Mouse (Mus musculus): ENCODE results near the gene Tsfm. TPM values are rescaled to one million over a fixed set of nuclear protein-coding genes. Genes with fewer than 3 reads are reported as not detected.
A peak's percentile ranks its signal among the peaks of the same experiment; 100 is the strongest.

Tsfm gene
- polyA plus RNA-seq, 1 experiment from 2014 or later = 85.0 TPM

- 34% methylated on average over 5 of the region's 5 CpGs for WGBS
- H3K27me3 ChIP-seq (ENCODE audit: control insufficient read depth, insufficient read depth, low read length) = peaks cover 54% of the 10 kb centered on the region
Observed at GRCm38 (mm10) chr10:127047954-127048353, 17.3 kb upstream of the Tsfm start, which contains the start of gene Cyp27b1. Cyp27b1 (plus strand) TSS chr10:127048250.

DNA sequence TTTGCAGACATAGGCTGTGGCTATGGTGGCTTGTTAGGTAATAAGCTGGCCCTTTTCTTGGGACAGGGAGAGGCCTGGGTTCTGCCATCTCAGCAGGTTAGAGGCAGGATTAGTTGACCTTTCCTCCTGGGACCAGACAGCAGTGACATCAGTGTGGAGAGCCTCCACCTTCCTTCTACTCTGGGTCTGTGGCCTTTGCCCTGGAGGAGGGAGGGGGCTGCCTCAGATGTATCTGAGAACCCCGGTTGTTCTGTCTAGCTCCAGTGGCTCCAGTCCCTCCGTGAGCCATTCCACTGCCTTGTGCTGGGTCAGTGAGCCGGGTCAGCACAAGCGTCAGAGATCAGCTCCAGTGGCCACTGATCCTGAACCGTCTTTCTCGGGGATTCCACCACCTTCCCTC is 12.5 kb upstream of the Tsfm start:
- H3K4me3 ChIP-seq (ENCODE audit: control insufficient read depth in 1 of 2, insufficient read depth in 1 of 2, low read depth in 1 of 2, low read length in 2 of 2) = no peak overlapping the region
- no peak for ATAC-seq (ENCODE audit: insufficient number of reproducible peaks, insufficient read depth, low FRiP score, low read depth)
- H3K27ac ChIP-seq (replicated peaks in 1 of 2; ENCODE audit: control insufficient read depth in 1 of 2, insufficient read depth in 1 of 2, low read depth in 2 of 2, low read length in 2 of 2) = no peak overlapping the region
- peaks cover 22% of the 10 kb centered on the region for H3K36me3 ChIP-seq (ENCODE audit: control insufficient read depth, insufficient read depth, low read length)
- peaks cover 0 to 6% of the 10 kb centered on the region in 2 experiments; a peak in 3 of 4 replicates for H3K4me1 ChIP-seq (ENCODE audit: control insufficient read depth in 2 of 2, insufficient read depth in 2 of 2, low read length in 2 of 2)
- H3K4me2 ChIP-seq (ENCODE audit: low read length) = no peak overlapping the region
- peaks cover 17% of the 10 kb centered on the region for H3K27me3 ChIP-seq (ENCODE audit: control insufficient read depth, insufficient read depth, low read length)
- H3K9ac ChIP-seq (ENCODE audit: low read length) = no peak overlapping the region
- 81% methylated on average over 6 of the region's 6 CpGs for WGBS
- no peaks in the 10 kb centered on the region for H3K9me3 ChIP-seq (ENCODE audit: control insufficient read depth, low read length)

More at GRCm38 (mm10) chr10:127047954-127048353, 17.3 kb upstream of the Tsfm start, which contains the start of gene Cyp27b1:
- ATAC-seq (ENCODE audit: insufficient number of reproducible peaks, insufficient read depth, low FRiP score, low read depth) = no peak
- peaks cover 22% of the 10 kb centered on the region for H3K36me3 ChIP-seq (ENCODE audit: control insufficient read depth, insufficient read depth, low read length)
- peak within 1 kb of the TSS in 1 of 2 experiments; percentile 12; a peak in 2 of 4 replicates for H3K4me3 ChIP-seq (ENCODE audit: control insufficient read depth in 1 of 2, insufficient read depth in 1 of 2, low read depth in 1 of 2, low read length in 2 of 2)
- H3K9me3 ChIP-seq (ENCODE audit: control insufficient read depth, low read length) = no peaks in the 10 kb centered on the region
- no peak within 1 kb of the TSS for H3K9ac ChIP-seq (ENCODE audit: low read length)
- no peak within 1 kb of the TSS for H3K27ac ChIP-seq (replicated peaks in 1 of 2; ENCODE audit: control insufficient read depth in 1 of 2, insufficient read depth in 1 of 2, low read depth in 2 of 2, low read length in 2 of 2)
- H3K4me2 ChIP-seq (ENCODE audit: low read length) = peak within 1 kb of the TSS; percentile 47
- peaks cover 6 to 8% of the 10 kb centered on the region in 2 experiments; a peak in 3 of 4 replicates for H3K4me1 ChIP-seq (ENCODE audit: control insufficient read depth in 2 of 2, insufficient read depth in 2 of 2, low read length in 2 of 2)

DNA sequence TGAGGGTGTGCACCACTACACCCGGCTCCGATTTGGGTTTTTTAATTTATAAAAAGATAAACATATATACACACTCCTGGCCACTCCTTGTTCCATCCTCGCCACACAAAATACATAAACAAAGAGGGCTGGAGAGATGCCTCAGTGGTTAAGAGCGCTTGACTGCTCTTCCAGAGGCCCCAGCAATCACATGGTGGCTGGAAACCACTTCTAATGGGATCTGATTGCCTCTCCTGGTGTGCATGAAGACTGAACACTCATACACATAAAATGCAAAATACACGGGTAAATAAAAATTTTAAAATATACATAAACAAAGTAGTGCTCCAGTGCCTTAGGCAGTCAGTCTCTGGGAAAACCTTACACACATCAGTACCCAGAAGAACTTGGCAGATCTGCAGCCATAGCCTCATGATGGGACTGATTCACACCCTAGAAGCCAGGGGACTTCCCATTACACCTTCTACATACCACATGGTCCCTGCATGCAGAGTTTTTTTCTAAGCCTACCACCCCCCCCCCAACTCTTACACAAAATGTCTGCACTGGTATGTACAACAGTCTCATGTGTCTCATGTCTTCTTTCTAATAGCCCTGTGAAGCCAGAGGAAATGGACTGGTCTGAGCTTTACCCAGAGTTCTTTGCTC is 12.0 kb upstream of the Tsfm start:
- peaks cover 0 to 6% of the 10 kb centered on the region in 2 experiments; a peak in 3 of 4 replicates for H3K4me1 ChIP-seq (ENCODE audit: control insufficient read depth in 2 of 2, insufficient read depth in 2 of 2, low read length in 2 of 2)
- H3K36me3 ChIP-seq (ENCODE audit: control insufficient read depth, insufficient read depth, low read length) = peaks cover 22% of the 10 kb centered on the region
- no peaks in the 10 kb centered on the region for H3K9me3 ChIP-seq (ENCODE audit: control insufficient read depth, low read length)
- peaks cover 11% of the 10 kb centered on the region for H3K27me3 ChIP-seq (ENCODE audit: control insufficient read depth, insufficient read depth, low read length)
- ATAC-seq (ENCODE audit: insufficient number of reproducible peaks, insufficient read depth, low FRiP score, low read depth) = no peak
- H3K9ac ChIP-seq (ENCODE audit: low read length) = peak overlapping the region; percentile 77
- peak overlapping the region; percentile 62 to 75 for H3K4me3 ChIP-seq (ENCODE audit: control insufficient read depth in 1 of 2, insufficient read depth in 1 of 2, low read depth in 1 of 2, low read length in 2 of 2)
- peak overlapping the region in 1 of 2 experiments; percentile 50; a peak in 2 of 4 replicates for H3K27ac ChIP-seq (replicated peaks in 1 of 2; ENCODE audit: control insufficient read depth in 1 of 2, insufficient read depth in 1 of 2, low read depth in 2 of 2, low read length in 2 of 2)
- peak overlapping the region; percentile 96 for H3K4me2 ChIP-seq (ENCODE audit: low read length)
- WGBS = 20% methylated on average over 5 of the region's 5 CpGs

- H3K27me3 ChIP-seq (ENCODE audit: control insufficient read depth, insufficient read depth, low read length) = peaks cover 8% of the 10 kb centered on the region
Observed at GRCm38 (mm10) chr10:127041774-127042338, 11.2 kb upstream of the Tsfm start.

GRCm38 (mm10) chr10:127041274-127041766 is 10.7 kb upstream of the Tsfm start, which contains the start of the genes Mettl1 and Eef1akmt3:
Mettl1 (plus strand) TSS chr10:127041414.
Eef1akmt3 (minus strand) TSS chr10:127041513.
- Histone ChIP-seq H3K36me3 (ENCODE audit: control insufficient read depth, insufficient read depth, low read length) (peaks cover 22% of the 10 kb centered on the region), H3K27me3 (ENCODE audit: control insufficient read depth, insufficient read depth, low read length) (peaks cover 8% of the 10 kb centered on the region), H3K4me1 (ENCODE audit: control insufficient read depth in 2 of 2, insufficient read depth in 2 of 2, low read length in 2 of 2) (peaks cover 0 to 6% of the 10 kb centered on the region in 2 experiments; a peak in 3 of 4 replicates), H3K4me2 (ENCODE audit: low read length) (peak within 1 kb of the TSS; percentile 96), H3K9ac (ENCODE audit: low read length) (peak within 1 kb of the TSS; percentile 77), H3K4me3 (ENCODE audit: control insufficient read depth in 1 of 2, insufficient read depth in 1 of 2, low read depth in 1 of 2, low read length in 2 of 2) (peak within 1 kb of the TSS; percentile 62 to 75), H3K27ac (replicated peaks in 1 of 2; ENCODE audit: control insufficient read depth in 1 of 2, insufficient read depth in 1 of 2, low read depth in 2 of 2, low read length in 2 of 2) (peak within 1 kb of the TSS; percentile 20 to 50; a peak in 3 of 4 replicates), H3K9me3 (ENCODE audit: control insufficient read depth, low read length) (no peaks in the 10 kb centered on the region)
- ATAC-seq (ENCODE audit: insufficient number of reproducible peaks, insufficient read depth, low FRiP score, low read depth) = peak; percentile 26; the same call in 1 of the 2 replicates
- 0% methylated on average over 28 of the region's 28 CpGs for WGBS

More at GRCm38 (mm10) chr10:127041774-127042338, 11.2 kb upstream of the Tsfm start:
- peaks cover 22% of the 10 kb centered on the region for H3K36me3 ChIP-seq (ENCODE audit: control insufficient read depth, insufficient read depth, low read length)
- H3K9me3 ChIP-seq (ENCODE audit: control insufficient read depth, low read length) = no peaks in the 10 kb centered on the region
- ATAC-seq (ENCODE audit: insufficient number of reproducible peaks, insufficient read depth, low FRiP score, low read depth) = peak; percentile 79
- H3K4me3 ChIP-seq (ENCODE audit: control insufficient read depth in 1 of 2, insufficient read depth in 1 of 2, low read depth in 1 of 2, low read length in 2 of 2) = peak overlapping the region; percentile 62 to 75
- H3K27ac ChIP-seq (replicated peaks in 1 of 2; ENCODE audit: control insufficient read depth in 1 of 2, insufficient read depth in 1 of 2, low read depth in 2 of 2, low read length in 2 of 2) = peak overlapping the region; percentile 20 to 50; a peak in 3 of 4 replicates
- H3K9ac ChIP-seq (ENCODE audit: low read length) = peak overlapping the region; percentile 77
- WGBS = under 1% methylated on average over 44 of the region's 44 CpGs
- H3K4me1 ChIP-seq (ENCODE audit: control insufficient read depth in 2 of 2, insufficient read depth in 2 of 2, low read length in 2 of 2) = peaks cover 0 to 6% of the 10 kb centered on the region in 2 experiments; a peak in 3 of 4 replicates
- peak overlapping the region; percentile 96 for H3K4me2 ChIP-seq (ENCODE audit: low read length)

GRCm38 (mm10) chr10:127040569-127041214 is 10.1 kb upstream of the Tsfm start:
- no peaks in the 10 kb centered on the region for H3K9me3 ChIP-seq (ENCODE audit: control insufficient read depth, low read length)
- no peak overlapping the region for H3K27ac ChIP-seq (replicated peaks in 1 of 2; ENCODE audit: control insufficient read depth in 1 of 2, insufficient read depth in 1 of 2, low read depth in 2 of 2, low read length in 2 of 2)
- WGBS = 2% methylated on average over 20 of the region's 20 CpGs
- peak overlapping the region; percentile 96 for H3K4me2 ChIP-seq (ENCODE audit: low read length)
- peaks cover 0 to 6% of the 10 kb centered on the region in 2 experiments; a peak in 3 of 4 replicates for H3K4me1 ChIP-seq (ENCODE audit: control insufficient read depth in 2 of 2, insufficient read depth in 2 of 2, low read length in 2 of 2)
- ATAC-seq (ENCODE audit: insufficient number of reproducible peaks, insufficient read depth, low FRiP score, low read depth) = no peak
- H3K9ac ChIP-seq (ENCODE audit: low read length) = peak overlapping the region; percentile 77
- peaks cover 8% of the 10 kb centered on the region for H3K27me3 ChIP-seq (ENCODE audit: control insufficient read depth, insufficient read depth, low read length)
- H3K36me3 ChIP-seq (ENCODE audit: control insufficient read depth, insufficient read depth, low read length) = peaks cover 18% of the 10 kb centered on the region
- peak overlapping the region; percentile 62 to 75 for H3K4me3 ChIP-seq (ENCODE audit: control insufficient read depth in 1 of 2, insufficient read depth in 1 of 2, low read depth in 1 of 2, low read length in 2 of 2)

DNA sequence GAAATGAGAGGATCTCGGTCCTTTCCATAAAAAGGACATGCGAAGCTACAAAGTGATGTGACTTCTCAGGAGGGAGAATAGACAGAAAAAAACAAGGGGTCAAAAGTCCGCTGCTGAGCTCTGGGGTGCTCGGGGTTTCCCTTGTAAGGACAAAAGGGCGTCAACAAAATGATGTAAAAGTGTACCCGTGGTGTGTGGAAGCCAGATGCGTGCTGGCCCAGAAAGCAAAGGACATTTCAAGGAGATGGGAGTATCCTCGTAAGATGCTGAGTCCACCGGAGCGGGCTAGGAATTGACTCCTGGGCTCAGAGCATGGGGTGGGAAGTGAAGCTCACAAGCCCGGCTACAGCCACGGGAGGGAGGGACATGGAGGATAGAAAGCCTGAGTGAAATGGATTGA is 7.0 kb upstream of the Tsfm start:
- 76% methylated on average over 12 of the region's 12 CpGs for WGBS
- H3K36me3 ChIP-seq (ENCODE audit: control insufficient read depth, insufficient read depth, low read length) = no peaks in the 10 kb centered on the region
- no peak overlapping the region for H3K9ac ChIP-seq (ENCODE audit: low read length)
- no peak overlapping the region for H3K4me2 ChIP-seq (ENCODE audit: low read length)
- peaks cover 8% of the 10 kb centered on the region for H3K27me3 ChIP-seq (ENCODE audit: control insufficient read depth, insufficient read depth, low read length)
- no peak overlapping the region for H3K4me3 ChIP-seq (ENCODE audit: control insufficient read depth in 1 of 2, insufficient read depth in 1 of 2, low read depth in 1 of 2, low read length in 2 of 2)
- ATAC-seq (ENCODE audit: insufficient number of reproducible peaks, insufficient read depth, low FRiP score, low read depth) = no peak
- H3K9me3 ChIP-seq (ENCODE audit: control insufficient read depth, low read length) = no peaks in the 10 kb centered on the region
- peaks cover 0 to 4% of the 10 kb centered on the region in 2 experiments; a peak in 3 of 4 replicates for H3K4me1 ChIP-seq (ENCODE audit: control insufficient read depth in 2 of 2, insufficient read depth in 2 of 2, low read length in 2 of 2)
- H3K27ac ChIP-seq (replicated peaks in 1 of 2; ENCODE audit: control insufficient read depth in 1 of 2, insufficient read depth in 1 of 2, low read depth in 2 of 2, low read length in 2 of 2) = no peak overlapping the region

Measured in heart, embryonic 14.5 days (tissue).